Mouse (Mus musculus) myocyte (in vitro differentiated cells): ENCODE measurements at regions not wholly inside any gene's neighbourhood (a gene's known extent, or its start where the extent isn't known, plus 50 kb on each side); places are given as distances from the start of the nearest gene placed in this dataset.

Experiments
- MYOD1 ChIP-seq, 3 experiments: IDR thresholded peaks; one replicate each; pipeline ENCODE4 v1.6.1; 2011; ENCODE audit warnings: control low read depth in 2 of 3, low read depth in 2 of 3, mild to moderate bottlenecking in 2 of 3, moderate library complexity in 1 of 3; ENCODE audit not compliant: insufficient read length in 2 of 3, control insufficient read depth in 1 of 3
- MYOG ChIP-seq, 3 experiments: IDR thresholded peaks; one replicate each; pipeline ENCODE4 v1.6.1; 2011; ENCODE audit warnings: control low read depth in 2 of 3, low read depth in 2 of 3, mild to moderate bottlenecking in 2 of 3; ENCODE audit not compliant: insufficient read length in 2 of 3, control insufficient read depth in 1 of 3, insufficient read depth in 1 of 3
- POLR2A ChIP-seq: IDR thresholded peaks from one replicate; pipeline ENCODE4 v1.6.1; 2011; ENCODE audit warnings: low read depth, mild to moderate bottlenecking, control low read depth, moderate library complexity; ENCODE audit not compliant: insufficient read length
- POLR2AphosphoS2 ChIP-seq: IDR thresholded peaks from one replicate; pipeline ENCODE4 v1.6.1; 2011; ENCODE audit warnings: low read depth, control low read depth; ENCODE audit not compliant: insufficient read length

- TF ChIP-seq POLR2A (no peak), MYOD1 (IDR thresholded peaks at IDR 0.05; ENCODE audit: control insufficient read depth in 1 of 3, insufficient read length in 2 of 3, low read depth in 2 of 3) (no peak), POLR2AphosphoS2 (no peak), MYOG (IDR thresholded peaks at IDR 0.05; ENCODE audit: control insufficient read depth in 1 of 3, insufficient read depth in 1 of 3, insufficient read length in 2 of 3, low read depth in 2 of 3) (no peak)
Measured at GRCm38 (mm10) chr19:21107741-21108140, 153.7 kb upstream of the Tmc1 start.
